Mouse (Mus musculus): ENCODE measurements around the gene Hoxc6.

Gene Hoxc6

DNA sequence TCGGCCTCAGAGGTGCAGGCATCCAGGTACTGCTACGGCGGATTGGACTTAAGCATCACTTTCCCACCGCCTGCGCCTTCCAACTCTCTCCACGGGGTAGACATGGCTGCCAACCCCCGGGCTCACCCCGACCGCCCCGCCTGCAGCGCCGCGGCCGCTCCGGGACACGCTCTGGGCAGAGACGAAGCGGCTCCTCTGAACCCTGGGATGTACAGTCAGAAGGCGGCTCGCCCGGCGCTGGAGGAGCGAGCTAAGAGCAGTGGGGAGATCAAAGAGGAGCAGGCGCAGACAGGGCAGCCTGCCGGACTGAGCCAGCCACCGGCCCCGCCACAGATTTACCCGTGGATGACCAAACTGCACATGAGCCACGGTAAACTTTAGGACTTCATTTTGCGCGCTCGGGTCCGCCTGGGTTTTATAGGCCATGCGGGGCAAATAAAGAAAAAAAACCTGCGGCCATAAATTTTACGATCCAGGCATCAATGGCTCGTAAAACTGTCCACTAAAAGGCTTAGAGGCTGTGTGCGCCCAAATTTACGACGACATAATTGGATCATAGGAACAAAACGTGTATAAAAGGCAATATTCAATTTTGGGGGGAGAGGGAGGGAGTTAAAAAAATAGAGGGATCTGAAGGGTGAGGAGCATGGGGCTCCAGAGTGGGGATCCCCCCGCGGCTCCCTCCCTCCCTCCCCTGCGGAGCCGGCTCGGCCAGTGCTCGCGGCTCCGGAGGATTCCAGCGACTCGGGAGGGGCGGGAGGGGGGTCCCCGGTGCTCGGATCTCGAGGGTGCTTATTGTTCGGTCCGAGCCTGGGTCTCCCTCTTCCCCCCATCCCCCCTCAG is 16.3 kb downstream of the Hoxc6 start:
- DNase-seq (ENCODE audit: low spot score) = no peak

DNA sequence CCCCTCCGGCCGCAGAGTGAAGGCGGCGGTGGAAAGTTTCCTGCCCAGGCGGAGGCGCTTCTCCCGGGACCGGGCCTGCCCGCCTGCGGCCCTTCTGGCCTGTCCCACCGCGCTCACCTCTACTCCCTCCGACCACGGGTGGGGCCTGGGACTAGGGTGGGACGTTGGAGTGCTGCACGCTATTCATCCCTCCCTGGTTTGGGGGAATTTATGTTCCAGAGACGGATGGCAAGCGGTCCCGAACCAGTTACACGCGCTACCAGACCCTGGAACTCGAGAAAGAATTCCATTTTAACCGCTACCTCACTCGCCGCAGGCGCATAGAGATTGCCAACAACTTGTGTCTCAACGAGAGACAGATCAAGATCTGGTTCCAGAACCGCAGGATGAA is 16.9 kb downstream of the Hoxc6 start:
- DNase-seq (ENCODE audit: low spot score) = no peak

DNA sequence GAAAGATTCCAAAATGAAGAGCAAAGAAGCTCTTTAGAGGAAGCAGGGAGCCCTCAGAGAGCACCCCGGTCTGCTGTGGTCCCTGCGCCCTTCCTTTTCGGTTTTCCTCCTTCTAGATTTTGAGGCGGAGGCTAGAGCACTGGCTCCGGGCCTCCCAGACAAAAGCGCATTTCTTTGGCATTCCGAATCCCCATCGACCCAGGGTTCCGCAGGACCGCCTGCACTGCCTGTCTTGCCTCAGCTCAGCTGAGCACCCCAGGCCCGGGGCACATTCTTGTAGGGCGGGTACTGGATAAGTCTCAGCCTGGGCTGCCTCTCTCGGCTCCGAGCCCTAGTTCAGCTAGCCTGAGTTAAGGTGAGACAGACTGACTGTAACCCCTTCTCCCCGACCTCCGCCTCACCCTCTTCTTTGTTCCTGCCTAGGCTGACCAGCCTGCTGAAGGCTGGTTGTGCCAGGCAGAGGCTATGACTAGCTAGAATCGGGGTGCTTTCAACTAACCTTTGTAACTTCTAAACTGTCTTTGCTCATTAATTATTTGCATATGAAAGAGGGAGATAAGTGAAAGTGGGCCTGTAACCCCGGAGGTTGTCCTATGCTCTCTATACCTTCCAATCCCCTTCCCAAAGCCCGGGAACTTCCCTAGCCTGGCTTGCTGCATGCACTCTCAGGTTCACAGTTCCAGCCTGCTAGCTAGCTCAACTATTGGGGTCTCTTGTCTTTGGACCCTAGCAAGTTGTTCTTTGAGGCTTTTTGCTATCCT is 17.5 kb downstream of the Hoxc6 start:
- DNase-seq (ENCODE audit: low spot score) = no peak

DNA sequence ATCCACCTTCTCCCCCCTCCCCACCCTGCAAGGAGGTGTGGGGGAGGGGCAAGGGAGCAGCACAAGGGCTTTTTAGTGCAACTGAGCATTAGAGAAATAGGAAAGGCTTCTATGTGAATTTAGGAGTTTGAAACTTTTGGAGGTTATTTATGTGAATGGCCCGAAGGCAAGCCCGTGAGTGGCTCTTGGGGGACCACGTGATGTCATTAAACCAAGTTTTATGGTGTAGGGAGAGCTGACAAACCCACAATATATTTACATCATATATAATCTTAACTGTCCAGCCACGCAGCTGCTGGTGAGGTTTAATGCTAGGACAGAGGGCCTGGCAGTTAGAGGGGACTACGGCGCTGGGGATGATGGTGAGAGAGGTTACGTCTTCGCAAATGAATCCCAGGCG is 20.6 kb downstream of the Hoxc6 start, which contains the start of gene Hoxc4:
Gene Hoxc4 (plus strand): TSS at position 299 of the 400 bp plus-strand sequence.
- DNase-seq (ENCODE audit: low spot score) = no peak

DNA sequence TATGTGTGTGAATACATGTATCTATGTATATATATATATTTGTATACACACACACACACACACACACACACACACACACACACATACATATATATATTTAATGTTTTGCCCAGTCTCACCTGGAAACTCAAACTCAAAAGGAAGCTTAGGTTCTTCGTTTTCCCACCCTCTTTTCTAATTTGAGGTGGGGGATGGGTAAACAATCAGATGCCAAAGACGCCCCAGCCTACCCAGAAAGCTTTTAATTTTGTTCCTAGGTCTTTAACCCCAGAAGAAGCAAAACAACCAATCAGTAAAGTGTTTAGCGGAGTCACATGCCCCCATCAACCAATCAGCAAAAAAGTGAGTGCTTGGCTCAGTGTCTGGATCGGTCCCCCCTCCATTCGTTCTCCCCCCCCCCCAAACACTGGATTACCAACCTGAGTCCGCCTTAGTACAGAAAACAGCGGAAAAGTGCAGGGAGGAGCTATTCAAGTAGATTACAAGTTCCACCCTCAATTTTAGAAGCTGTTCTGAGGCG is 22.9 kb downstream of the Hoxc6 start:
- DNase-seq (ENCODE audit: low spot score) = no peak

DNA sequence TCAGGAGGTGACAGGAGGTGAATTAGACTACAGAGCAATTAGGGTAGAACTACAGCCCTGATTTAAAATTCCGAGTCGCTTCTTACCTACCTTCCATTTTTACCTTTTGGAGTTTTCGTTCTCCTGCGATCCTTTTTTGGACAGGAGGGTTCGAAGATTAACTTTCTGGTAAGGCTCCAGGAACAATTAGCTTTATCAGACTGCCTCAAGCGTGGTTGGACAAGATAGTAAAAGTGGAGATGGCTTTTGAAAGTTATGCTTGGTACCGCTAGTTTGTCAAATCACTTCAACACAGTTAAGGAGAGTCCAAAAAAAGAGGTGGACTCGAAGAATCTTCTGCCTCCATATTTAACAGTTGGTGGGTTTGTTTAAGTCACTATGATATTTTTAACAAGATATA is 23.5 kb downstream of the Hoxc6 start:
- no peak for DNase-seq (ENCODE audit: low spot score)

- no peak for DNase-seq (ENCODE audit: low spot score)
Measured at GRCm38 (mm10) chr15:103024131-103024530, 26.1 kb downstream of the Hoxc6 start.

DNA sequence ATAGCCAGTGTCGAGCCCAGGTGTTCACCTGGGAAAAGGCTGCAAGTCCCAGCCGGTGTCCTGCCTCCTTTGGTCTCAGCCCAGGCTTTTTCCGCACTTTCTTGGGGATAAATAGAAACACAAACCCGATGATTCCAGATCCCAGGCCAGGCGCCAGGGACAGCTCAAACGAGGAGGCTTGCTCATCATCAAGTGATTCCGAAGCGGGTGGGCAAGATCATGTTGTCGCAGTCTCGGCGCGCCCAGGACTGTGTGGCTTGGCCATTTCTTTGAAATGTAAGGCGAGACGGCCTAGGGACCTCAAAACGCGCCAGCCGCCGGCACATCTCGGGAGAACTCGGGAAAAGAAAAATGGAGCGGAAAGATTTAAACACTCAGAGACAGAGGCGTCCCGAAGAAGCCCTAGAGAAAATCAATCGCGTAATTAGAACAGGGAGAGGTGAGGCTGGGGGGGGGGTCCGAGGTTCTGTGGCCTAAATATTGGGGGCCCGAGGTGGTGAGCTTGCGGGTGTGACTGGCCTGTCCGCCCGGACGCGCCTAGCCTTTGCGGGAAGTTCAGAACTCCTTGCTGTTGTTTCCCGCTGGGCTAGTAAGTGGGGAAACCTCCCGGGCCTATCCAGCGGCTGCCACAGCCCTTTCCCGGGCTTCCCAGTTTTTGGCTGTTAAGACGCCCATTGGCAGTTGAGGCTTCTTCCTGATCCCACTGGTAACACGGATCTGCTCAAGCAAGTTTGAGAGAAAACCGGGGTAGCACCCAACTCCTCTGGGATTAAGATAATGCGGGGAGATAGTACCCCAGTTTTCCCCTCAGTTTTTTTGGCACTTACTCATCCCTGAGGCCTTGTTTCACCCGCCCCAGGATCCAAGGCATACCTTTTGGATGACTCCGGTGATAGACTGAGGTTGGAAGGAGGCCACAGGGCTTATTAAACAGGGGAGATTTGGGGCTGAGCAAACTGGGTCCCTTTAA is 29.5 kb downstream of the Hoxc6 start:
- no peak for DNase-seq (ENCODE audit: low spot score)

DNA sequence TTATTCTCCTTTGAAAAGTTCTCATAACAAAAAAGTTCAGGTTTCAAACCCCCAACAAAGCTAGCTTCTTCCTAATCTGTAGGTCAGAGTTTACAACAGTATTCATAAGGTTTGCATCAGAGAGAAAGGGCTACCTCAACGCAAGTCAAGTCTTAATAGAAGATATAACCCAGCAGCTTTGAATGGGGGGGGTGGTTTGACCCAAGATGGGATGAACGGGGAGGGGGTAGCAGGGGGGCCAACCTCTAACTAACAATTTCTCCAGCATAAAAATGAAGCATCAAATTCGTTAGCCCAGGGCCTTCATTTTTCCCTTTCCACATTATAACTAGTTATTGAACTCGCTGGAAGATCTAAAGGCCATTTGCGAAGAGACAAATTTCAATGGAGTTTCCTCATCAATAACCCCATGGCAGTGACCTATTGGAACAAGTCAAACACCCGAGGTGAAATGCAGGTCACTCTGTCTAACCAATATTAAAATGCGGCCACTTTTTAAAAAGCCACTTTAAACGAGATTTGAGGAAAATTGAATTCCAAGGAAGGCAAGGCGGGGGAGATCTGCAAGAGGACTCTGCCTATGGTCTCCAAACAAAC is 31.0 kb downstream of the Hoxc6 start:
- no peak for DNase-seq (ENCODE audit: low spot score)

DNA sequence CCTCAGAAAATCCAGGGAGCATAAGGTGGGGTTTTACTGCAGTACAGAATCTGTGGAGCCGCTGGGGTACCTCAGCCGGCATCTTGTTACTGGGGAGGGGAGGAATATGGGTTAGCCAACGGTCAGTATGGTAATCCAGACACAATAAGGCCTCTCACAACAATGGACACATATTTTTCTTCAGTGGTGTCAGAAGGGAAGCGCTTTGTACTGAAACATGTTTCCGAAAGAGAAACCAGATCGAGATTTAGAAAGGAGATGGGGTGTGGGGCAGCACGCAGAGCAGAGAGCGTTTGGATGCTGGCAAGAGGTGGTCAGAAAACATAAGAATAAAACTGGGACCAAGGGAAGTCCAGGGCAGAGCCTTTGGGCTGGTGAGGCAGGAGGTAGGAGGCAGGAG is 32.1 kb downstream of the Hoxc6 start:
- no peak for DNase-seq (ENCODE audit: low spot score)

- no peak for DNase-seq (ENCODE audit: low spot score)
Measured at GRCm38 (mm10) chr15:103032167-103032566, 34.1 kb downstream of the Hoxc6 start.

DNA sequence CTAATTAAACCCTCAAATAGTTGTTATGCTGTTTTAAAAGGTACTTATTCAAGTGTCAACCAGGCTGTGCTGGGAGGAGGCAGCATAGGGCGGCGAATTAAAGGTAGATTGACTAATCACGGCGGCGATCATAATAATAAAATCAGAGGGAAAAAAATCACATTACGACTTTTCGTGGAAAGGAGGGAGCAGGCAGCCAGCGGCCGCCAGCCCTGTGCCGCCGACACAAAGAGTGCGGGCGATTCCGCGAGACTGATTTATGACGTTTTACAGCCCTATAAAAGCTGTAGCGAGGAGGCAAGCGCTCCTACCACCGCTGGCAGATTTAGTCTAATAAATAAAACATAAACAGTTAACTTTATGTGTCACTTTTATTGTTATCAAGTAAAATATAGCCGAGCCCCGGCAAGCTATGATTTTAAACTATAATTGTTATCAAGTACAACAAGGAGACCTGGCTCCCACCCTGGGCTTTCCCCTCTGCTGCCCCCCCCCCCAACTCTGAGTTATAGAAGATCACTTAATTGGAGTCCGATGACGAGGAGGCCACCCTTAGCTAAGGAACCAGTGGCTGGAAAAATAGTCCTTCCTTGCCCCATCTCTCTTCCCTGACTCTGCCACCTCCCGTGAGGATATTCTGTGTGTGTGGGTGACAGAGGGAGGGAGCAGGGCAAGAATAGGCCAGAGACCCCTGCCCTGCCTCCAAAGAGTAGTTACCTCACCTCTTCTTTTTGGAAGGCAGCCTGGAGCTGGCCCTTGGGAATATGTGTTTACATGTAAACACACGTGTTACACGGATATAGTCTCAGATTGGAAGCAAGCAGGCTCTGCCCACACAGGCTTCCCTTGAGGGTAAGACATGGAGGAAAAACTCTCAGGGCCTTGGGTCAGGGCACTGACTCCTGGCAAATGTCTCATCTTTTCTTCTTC is 34.9 kb downstream of the Hoxc6 start:
- no peak for DNase-seq (ENCODE audit: low spot score)

DNA sequence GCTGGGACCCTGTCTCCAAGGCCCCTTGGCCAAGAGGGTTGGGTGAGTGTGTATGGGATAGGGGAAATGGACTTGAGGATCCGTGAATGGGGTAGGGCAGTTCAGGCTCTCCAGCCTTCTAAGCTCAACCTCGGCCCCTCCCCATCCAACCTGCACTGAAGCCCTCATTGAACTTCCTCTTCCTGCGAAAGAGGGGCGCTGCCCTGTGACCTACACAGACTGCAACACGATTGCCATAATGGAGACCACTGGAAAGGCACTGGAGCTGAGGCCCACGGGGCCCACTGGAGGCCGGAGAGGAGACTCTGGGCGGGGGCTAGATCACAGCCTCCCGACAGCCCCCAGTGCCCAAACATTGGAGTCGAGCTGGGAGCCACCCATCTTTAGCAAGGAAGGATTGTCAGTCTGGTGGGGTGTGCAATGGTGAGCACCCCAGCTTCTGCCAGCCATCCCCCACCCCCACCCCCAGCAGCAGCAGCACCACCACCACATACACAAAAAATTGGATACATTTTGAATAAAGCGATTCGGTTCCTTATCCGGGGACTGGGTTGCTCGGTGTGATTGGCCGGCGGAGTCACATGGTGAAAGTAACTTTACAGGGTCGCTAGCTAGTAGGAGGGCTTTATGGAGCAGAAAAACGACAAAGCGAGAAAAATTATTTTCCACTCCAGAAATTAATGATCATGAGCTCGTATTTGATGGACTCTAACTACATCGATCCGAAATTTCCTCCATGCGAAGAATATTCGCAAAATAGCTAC is 36.2 kb downstream of the Hoxc6 start:
- no peak for DNase-seq (ENCODE audit: low spot score)

DNA sequence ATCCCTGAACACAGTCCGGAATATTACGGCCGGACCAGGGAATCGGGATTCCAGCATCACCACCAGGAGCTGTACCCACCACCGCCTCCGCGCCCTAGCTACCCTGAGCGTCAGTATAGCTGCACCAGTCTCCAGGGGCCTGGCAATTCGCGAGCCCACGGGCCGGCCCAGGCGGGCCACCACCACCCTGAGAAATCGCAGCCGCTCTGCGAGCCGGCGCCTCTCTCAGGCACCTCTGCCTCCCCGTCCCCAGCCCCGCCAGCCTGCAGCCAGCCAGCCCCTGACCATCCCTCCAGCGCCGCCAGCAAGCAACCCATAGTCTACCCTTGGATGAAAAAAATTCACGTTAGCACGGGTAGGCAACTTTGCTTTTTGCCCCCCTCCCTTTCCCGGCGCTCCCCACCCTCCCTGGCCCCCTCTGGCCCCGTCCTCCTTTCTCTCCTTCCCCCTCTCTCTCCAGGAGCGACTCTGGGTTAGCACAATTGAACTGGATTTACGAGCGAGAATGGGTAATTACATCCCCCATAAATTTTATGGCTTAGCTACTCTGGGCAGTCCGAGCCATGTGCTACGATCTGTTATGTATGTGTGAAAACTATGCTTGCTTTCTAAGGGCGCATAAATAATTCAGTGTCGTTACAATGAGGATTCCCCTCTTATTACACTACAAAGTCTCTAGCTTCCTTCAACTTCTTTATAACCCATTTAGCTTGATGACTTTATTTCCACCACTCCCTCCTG is 36.9 kb downstream of the Hoxc6 start:
- no peak for DNase-seq (ENCODE audit: low spot score)

- no peak for DNase-seq (ENCODE audit: low spot score)
Measured at GRCm38 (mm10) chr15:103035548-103035881, 37.5 kb downstream of the Hoxc6 start.

- no peak for DNase-seq (ENCODE audit: low spot score)
Measured at GRCm38 (mm10) chr15:103037579-103037978, 39.5 kb downstream of the Hoxc6 start.

GRCm38 (mm10) chr15:103038701-103039480 is 40.8 kb downstream of the Hoxc6 start:
- no peak for DNase-seq (ENCODE audit: low spot score)

DNA sequence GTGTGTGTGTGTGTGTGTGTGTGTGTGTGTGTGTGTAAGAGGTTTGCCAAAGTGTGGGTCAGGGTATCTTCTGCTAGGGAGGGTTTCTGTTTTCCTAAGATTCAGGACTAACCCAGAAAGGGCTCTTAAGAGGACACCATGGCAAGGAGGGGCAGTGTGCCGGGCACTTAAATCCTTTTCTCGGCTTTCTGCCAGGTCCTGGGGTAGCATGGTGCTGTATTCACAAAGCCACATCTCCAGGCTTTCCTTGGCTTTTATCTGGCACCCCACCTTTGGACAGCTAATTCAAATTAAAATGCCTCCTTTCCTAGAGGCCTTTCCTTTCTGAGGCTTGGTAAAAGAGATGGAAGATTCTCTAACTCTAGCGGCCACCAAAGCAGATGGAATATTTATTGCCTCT is 41.6 kb downstream of the Hoxc6 start:
- DNase-seq (ENCODE audit: low spot score) = no peak

All from urinary bladder, postnatal 10 days (tissue).